Mouse (Mus musculus): ENCODE measurements around the gene Cd82.
A peak's percentile ranks its signal among the peaks of the same experiment; 100 is the strongest.

Cd82 gene

GRCm38 (mm10) chr2:93461869-93462714, 848 bp downstream of the Cd82 start:
- peak; percentile 99 for DNase-seq

GRCm38 (mm10) chr2:93460786-93461469, 2.0 kb downstream of the Cd82 start:
- no peak for DNase-seq

- DNase-seq = peak; percentile 42
Measured at GRCm38 (mm10) chr2:93459208-93459920, 3.6 kb downstream of the Cd82 start.

DNA sequence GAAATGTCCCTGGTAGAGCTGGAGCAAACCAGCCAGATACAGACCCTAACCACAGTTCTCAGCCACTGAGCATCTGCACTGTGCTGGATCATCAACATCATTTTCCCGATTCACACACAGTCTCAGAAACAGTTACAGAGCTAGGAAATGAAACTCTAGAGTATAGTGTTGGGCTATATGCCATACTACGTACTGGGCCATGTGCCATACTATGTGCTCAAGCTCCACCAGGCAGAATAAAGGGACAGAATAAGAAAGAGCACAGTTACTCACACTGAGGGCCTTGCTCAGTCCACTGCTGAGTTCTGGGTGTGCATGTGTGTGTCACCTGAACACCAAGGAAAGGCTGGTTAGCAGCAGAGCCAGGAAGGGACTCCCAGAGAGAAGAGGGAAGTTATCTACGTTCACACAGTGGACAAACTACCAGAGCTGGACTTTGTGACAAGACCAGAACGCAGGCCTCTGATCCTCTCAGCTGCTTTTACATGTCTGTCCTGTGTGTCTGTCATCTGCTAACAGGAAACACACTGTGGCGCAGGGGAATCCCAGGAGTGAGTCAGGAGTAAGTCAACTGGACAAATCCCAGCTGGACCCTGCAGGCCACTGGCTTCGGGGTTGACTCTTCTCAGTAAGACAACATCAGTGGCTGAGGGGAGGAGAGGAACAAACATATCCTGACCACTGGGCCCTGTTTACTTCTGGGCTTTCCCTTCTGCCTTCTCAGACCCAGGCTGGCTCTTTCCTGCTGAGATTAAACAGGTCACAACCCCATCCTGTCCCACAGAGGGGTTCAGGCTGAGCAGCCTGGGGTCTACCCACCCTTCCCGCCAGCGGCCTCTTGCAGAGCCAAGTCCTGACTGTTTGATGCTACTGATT, 4.4 kb downstream of the Cd82 start:
- peak; percentile 57 for DNase-seq

DNA sequence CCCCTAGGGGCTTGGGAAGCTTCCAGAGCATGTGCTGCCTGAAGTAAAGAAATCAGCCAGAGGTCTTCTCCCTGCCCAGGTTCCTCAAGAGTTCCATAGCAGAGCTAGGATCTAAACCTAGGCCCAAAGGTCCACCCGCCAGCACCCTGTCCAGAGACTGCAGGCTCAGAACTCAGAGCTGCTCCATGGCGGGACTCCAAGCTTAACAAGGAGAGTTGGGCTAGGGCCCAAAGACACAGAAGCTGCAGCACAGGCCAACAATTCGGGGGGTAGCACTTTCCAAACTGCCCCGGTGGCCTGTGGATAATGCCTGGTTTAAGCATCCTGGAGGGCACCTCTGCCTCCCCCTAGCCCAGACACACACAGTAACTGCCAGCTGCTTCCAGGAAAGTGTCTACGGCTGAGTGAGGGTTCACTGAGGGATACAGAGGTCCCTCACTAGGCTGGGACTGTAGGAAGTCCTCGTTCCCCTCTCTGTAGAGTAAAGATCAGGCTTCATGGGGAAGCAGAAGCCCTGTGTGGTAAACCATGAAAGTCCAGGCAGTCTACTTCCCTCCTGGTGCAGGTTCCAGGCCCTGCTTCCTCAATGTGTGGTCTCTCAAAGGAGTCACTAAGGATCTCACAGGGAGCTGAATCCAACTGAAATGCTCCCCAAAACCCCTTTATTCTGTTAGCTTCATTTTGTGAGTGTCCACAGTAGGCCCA, 5.4 kb downstream of the Cd82 start:
- DNase-seq = no peak

DNA sequence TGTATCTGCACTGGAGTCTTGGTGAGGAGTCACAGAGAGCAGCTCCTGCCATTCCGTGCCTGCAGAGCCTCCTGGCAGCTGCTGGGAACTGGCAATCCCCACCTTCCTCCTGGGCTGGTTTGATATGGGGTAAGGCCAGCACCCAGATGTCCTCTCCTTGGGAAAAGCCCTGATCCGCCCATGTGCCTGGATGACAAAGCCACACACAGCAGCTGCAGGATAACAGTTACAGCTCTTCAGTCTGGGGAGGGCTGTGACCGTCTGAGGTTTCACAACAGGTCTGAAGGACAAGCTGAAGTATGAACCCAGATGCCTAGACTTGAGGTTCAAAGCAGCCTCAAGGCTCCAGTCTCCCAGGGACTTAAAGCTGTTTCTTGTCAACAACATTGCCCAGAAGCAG, 6.8 kb downstream of the Cd82 start:
- DNase-seq = no peak

GRCm38 (mm10) chr2:93454817-93455591, 7.9 kb downstream of the Cd82 start:
- DNase-seq = no peak

- DNase-seq = no peak
Measured at GRCm38 (mm10) chr2:93454334-93454733, 8.6 kb downstream of the Cd82 start.

DNA sequence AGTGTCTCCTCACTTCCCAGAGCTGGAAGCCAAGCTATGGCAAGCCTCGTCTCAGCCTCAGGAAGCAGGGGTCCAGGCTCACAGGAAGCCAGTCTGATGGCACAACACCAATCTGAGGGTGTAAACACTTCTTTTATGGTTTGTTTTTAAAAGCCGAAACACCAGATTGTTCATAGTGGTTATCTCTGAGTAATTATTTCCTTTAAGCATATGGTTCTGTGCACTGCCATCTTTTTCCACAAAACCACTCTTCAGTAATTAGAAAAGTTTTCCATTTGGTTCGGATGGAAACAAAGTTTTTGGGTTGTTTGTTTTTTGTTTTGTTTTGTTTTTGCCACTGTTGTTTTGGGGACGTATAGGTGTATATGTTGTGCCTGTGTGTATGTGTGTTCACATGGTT, 9.9 kb downstream of the Cd82 start:
- DNase-seq = no peak

GRCm38 (mm10) chr2:93452506-93452905, 10.4 kb downstream of the Cd82 start:
- DNase-seq = no peak

GRCm38 (mm10) chr2:93452057-93452456, 10.9 kb downstream of the Cd82 start:
- no peak for DNase-seq

DNA sequence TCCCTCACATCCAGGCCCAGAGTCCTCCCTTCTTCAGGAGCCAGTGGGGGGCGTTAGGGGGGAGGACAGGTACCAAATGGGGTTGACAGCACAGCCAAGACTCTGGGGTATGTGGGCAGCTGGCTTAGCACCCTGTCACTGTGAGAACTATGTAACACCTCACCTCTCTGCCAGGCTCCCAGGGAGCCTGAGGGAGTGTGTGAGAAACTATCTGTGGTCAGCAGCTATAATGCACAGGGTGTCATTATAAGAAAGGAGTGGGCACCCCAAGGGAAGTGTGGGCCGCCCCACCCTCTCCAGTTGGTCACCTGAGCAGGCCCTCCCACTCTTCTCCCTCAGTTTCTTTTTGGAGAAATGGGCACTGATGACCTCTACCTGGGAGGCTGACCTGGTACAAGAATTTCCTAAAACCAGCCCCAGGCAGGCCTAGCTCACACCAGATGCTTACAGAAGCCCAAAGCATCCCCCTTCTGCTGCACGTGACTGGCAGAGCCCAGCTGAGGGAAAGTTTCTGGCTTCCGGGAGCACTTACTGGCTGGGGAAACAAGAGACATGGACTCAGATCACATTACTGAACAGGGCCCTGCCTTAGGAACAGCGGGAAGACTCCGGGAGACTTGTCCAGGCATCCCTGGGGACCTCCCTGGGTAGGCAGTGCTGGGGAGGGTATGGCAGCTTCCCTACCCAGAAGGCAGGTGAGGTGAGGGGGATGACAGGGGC, 11.6 kb downstream of the Cd82 start:
- no peak for DNase-seq

GRCm38 (mm10) chr2:93450695-93451094, 12.2 kb downstream of the Cd82 start:
- DNase-seq = no peak

GRCm38 (mm10) chr2:93449657-93450056, 13.3 kb downstream of the Cd82 start:
- DNase-seq = no peak

- DNase-seq = no peak
Measured at GRCm38 (mm10) chr2:93448774-93449173, 14.2 kb downstream of the Cd82 start.

- DNase-seq = no peak
Measured at GRCm38 (mm10) chr2:93447500-93448249, 15.3 kb downstream of the Cd82 start.

DNA sequence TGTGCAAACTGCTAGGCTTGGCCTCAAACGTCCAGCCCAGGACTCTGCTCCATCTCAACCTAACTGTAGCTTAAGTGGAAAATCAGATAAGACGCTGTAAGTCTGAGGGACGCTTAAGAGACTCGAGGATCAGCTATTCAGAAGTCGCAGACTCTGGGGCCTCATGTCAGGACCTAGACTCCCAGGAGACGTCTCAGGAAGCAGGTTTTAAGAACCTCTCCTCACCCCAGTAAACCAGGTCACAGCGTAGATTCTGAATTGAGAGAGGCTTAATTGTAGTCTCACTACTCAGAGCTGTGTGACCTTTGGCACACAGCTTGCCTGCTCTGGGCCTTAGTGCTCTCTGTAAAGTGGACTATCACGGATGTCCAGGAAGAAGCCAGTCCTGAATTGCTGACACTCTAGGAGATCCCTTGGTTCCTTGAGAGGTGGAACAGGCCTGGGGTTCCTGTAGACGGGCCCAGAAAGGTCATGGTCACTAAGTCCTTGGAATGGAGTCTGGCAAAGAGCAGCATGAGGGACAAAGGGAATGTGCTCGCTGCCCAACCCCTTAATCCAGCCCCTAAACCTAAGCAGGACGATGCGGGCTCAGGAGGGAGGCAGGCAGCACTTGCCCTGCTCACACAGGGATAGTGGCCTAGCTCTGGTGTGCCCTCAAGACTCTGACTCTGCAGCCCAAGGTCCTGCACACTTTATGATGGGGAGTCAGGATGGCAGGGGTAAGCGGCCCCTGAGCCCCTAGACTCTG, 16.2 kb downstream of the Cd82 start:
- no peak for DNase-seq

GRCm38 (mm10) chr2:93445237-93445651, 17.7 kb downstream of the Cd82 start:
- DNase-seq = no peak

- no peak for DNase-seq
Measured at GRCm38 (mm10) chr2:93444280-93444679, 18.7 kb downstream of the Cd82 start.
